Mouse (Mus musculus) cortical plate, adult 2 months (tissue): ENCODE measurements around the gene Gp5.

Experiments
- CTCF ChIP-seq: fragments of 200-500 bp; IDR thresholded peaks from 2 replicates; pipeline ENCODE4 v1.5.1; 2011; ENCODE audit warnings: mild to moderate bottlenecking, control low read depth, low read length; ENCODE audit not compliant: insufficient read depth; ENCODE audit errors: extremely low read depth
- POLR2A ChIP-seq: fragments of 200-500 bp; IDR thresholded peaks from 2 replicates; pipeline ENCODE4 v1.6.1; 2011; ENCODE audit warnings: mild to moderate bottlenecking, low read length, control low read depth; ENCODE audit not compliant: insufficient read depth; ENCODE audit errors: extremely low read depth

- TF ChIP-seq POLR2A (no peak), CTCF (no peak)
Measured at GRCm38 (mm10) chr16:30295106-30295505, 15.5 kb downstream of the Gp5 start.
